Mouse (Mus musculus) urinary bladder, adult 18-20 months (tissue): ENCODE results near the gene Gm5128.
"Not testable (repeated sequence)": the region's sequence is repeated elsewhere in the genome, so short reads cannot be mapped to it uniquely, and the experiment has no call there.

Source experiments
- DNase-seq, 2 experiments: peaks; one replicate each; pipeline ENCODE4 v3.0.0; 2022; ENCODE audit warnings: low spot score in 2 of 2, mixed read lengths in 2 of 2

The Gm5128 gene

GRCm38 (mm10) chrX:135372984-135373383 is at the start of gene Gm5128:
Gm5128 (plus strand) TSS chrX:135373284.
- DNase-seq = not testable (repeated sequence)

- DNase-seq = not testable (repeated sequence)
These were observed 12.4 kb upstream of the Gm5128 start for GRCm38 (mm10) chrX:135360685-135361084.

- not testable (repeated sequence) for DNase-seq
These were observed 11.1 kb upstream of the Gm5128 start for GRCm38 (mm10) chrX:135361943-135362342.

GRCm38 (mm10) chrX:135403578-135403977 is 30.5 kb downstream of the Gm5128 start:
- not testable (repeated sequence) for DNase-seq

GRCm38 (mm10) chrX:135421203-135421602 is 48.1 kb downstream of the Gm5128 start:
- DNase-seq = not testable (repeated sequence)

GRCm38 (mm10) chrX:135421824-135422223 is 48.7 kb downstream of the Gm5128 start:
- not testable (repeated sequence) for DNase-seq

- not testable (repeated sequence) for DNase-seq
These were observed 49.4 kb downstream of the Gm5128 start for GRCm38 (mm10) chrX:135422473-135422872.
